Mouse (Mus musculus) stomach, postnatal 0 days (tissue): ENCODE data around the gene Txlna.

Experiments
- CTCF ChIP-seq: IDR thresholded peaks from 2 replicates; pipeline ENCODE4 v1.5.1; 2016; ENCODE audit warnings: antibody characterized with exemption, low read depth, mild to moderate bottlenecking, moderate library complexity
- EP300 ChIP-seq: optimal IDR thresholded peaks from 2 replicates; pipeline ENCODE3; 2016; ENCODE audit warnings: antibody characterized with exemption

DNA sequence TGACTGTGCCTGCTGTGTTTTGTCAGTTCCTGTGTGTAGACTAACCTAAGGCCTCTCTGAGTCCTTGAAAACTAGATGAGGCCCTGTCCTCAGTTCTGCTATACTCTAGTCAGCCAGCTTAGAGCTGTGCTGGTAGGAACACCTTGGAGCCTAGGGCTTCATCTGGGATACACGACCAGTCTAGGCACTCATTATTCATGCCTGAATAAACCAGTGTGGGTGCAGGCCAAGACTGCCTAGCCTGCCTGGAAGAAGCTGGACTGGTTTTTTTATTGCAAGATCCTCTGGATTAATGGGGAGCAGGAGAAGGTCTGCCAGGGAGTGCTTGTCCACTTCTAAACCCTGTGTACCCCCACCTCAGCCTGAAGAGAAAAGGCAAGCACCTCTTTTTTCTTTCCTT is 53.9 kb downstream of the Txlna start:
- TF ChIP-seq EP300, result no peak
- TF ChIP-seq CTCF, result no peak
